Mouse (Mus musculus) spleen, adult 2 months (tissue): ENCODE measurements around the gene Rhebl1.

ENCODE experiments used
- CTCF ChIP-seq: fragments of 200-500 bp; IDR thresholded peaks from 2 replicates; pipeline ENCODE4 v1.5.1; 2011; ENCODE audit warnings: mild to moderate bottlenecking, inconsistent platforms; ENCODE audit not compliant: insufficient read depth, insufficient read length, insufficient replicate concordance; ENCODE audit errors: extremely low read depth
- POLR2A ChIP-seq: fragments of 200-500 bp; IDR thresholded peaks from 2 replicates; pipeline ENCODE4 v1.6.1; 2011; ENCODE audit warnings: low read depth, low read length, inconsistent platforms

GRCm38 (mm10) chr15:98940816-98941215 lies 46.5 kb upstream of the Rhebl1 start:
- TF ChIP-seq CTCF (no peak), POLR2A (no peak)
